Mouse (Mus musculus) skeletal muscle tissue, postnatal 0 days (tissue): ENCODE results near the gene Spock2. TPM values are rescaled to one million over a fixed set of nuclear protein-coding genes. Genes with fewer than 3 reads are reported as not detected.

Experiments used
- microRNA-seq, 2 experiments: library from miRNA; unstranded; fragments of <30 nt; microRNA quantifications; one replicate each; pipeline ENCODE4; 2016
- polyA plus RNA-seq: library from polyadenylated mRNA; unstranded; fragments of >200 nt; fragmentation: Nextera tagmentation; extraction: Ambion mirVana; gene quantifications from 2 replicates; pipeline ENCODE4 v1.2.1, GENCODE M21; 2015

Spock2 gene
- 2.8 and 3.5 TPM in 2 replicates for polyA plus RNA-seq

DNA sequence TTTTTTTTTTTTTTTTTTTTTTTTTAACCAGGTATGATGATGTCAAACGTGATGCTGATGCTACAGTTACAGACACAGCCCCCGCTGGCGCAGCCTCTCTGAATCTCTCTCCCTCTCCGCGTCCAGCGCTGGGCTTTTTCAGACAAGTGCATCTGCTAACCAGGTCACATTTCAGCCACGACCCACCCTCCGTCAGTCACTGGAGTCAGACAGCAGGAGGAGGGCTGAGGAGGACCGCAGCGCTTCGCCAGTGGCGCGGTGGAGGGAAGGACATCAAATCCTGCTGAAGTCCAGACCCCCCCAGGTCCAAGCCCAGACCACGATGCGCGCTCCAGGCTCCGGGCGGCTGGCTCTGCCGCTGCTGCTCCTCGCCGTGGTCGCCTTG lies at the start of gene Spock2:
Gene Spock2 (plus strand): TSS at position 74 of the 385 bp plus-strand sequence.

Small RNA genes within 50 kb of the gene (microRNA-seq; reads per million reads assigned to microRNA genes)
- 0 to 0.10 reads per million in 2 experiments for gene Mir6906

Other genes with a start within 250 kb of the Spock2 start
- 19.7 and 21.1 TPM in 2 replicates for gene Dnajb12, start 226.7 kb upstream of the Spock2 start, polyA plus RNA-seq
- 12.6 and 20.9 TPM in 2 replicates for gene Ddit4, start 154.4 kb upstream of the Spock2 start, polyA plus RNA-seq
- 19.5 and 20.8 TPM in 2 replicates for gene Ascc1, start 103.4 kb upstream of the Spock2 start, polyA plus RNA-seq
- 74.5 and 76.9 TPM in 2 replicates for gene Anapc16, start 103.1 kb upstream of the Spock2 start, polyA plus RNA-seq
- gene Chst3, start 113.0 kb downstream of the Spock2 start, polyA plus RNA-seq = 0.68 and 0.82 TPM in 2 replicates
- gene Psap, start 171.4 kb downstream of the Spock2 start, polyA plus RNA-seq = 105 and 119 TPM in 2 replicates
- 6.5 and 7.9 TPM in 2 replicates for gene Vsir, start 240.6 kb downstream of the Spock2 start, polyA plus RNA-seq